Mouse (Mus musculus): ENCODE measurements around the gene Olfr1259. TPM values are rescaled to one million over a fixed set of nuclear protein-coding genes. Genes with fewer than 3 reads are reported as not detected.
"Not testable (repeated sequence)": the region's sequence is repeated elsewhere in the genome, so short reads cannot be mapped to it uniquely, and the experiment has no call there.

The Olfr1259 gene
- not detected in 2 replicates for polyA plus RNA-seq (2015; fragmentation: Nextera tagmentation; extraction: Ambion mirVana)

DNA sequence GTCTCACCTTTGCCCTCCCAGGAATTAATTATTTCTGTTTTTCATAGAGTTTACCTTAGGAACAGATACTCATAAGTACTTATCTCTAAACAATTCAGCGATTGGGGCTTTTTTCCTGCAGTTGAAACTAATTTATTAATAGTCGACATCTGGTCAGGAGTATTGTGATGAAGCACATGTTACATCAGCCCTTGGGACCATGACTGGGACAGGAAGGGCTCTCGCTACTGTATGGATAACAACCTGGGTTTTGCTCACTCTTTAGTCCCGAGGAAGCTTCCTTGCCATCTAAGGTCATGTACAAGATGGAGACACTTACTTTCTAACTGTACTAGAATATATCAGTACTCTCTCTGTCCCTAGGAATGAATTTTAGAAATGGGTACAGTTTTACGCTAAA, at the start of gene Olfr1259:
Gene Olfr1259, minus strand, starts transcription at position 101 of the 400 bp plus-strand sequence.
- Histone ChIP-seq H3K9me3 (no peaks in the 10 kb centered on the region), H3K9ac (no peak within 1 kb of the TSS), H3K4me2 (replicated peaks) (no peak within 1 kb of the TSS), H3K4me3 (replicated peaks) (no peak within 1 kb of the TSS), H3K36me3 (no peaks in the 10 kb centered on the region), H3K27ac (no peak within 1 kb of the TSS), H3K4me1 (replicated peaks) (no peaks in the 10 kb centered on the region), H3K27me3 (replicated peaks) (no peaks in the 10 kb centered on the region)
- 79% methylated on average over 5 of the region's 5 CpGs for WGBS
- ATAC-seq: no peak

DNA sequence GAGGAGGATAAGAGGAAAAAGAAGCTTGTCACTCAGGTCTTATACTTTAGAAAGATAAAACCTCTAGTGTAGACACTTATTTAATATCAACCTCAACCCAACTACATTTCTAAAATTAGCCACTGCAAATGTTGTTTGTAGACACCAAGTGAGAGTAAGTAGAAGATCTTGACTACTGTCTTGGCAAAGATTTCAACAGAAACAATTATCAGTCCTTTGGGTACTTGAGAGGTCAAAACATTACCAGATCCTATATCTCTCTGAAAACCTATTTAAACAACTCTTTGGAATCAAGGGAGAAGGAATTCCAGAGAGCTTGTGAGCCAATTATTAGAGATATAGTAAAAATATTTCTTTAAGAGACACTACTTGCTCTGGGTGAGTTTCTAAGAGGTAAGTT, 42.5 kb upstream of the Olfr1259 start, which contains the start of gene Olfr1261:
Gene Olfr1261, plus strand, starts transcription at position 301 of the 400 bp plus-strand sequence.
- Histone ChIP-seq H3K9ac (no peak within 1 kb of the TSS), H3K36me3 (no peaks in the 10 kb centered on the region)
- ATAC-seq: no peak

DNA sequence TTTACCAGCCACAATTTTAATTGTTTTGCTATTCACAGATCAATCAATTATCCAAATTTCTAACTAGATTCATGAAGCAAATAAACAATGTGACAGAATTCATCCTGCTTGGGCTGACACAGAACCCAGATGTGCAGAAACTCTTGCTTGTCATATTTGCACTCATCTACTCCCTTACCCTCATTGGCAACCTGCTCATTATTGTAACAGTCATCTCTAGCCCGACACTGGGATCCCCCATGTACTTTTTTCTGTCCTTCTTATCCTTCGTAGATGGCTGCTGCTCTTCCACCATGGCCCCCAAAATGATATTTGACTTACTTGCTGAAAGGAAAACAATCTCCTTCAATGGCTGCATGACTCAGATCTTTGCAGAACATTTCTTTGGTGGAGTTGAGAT, 29.2 kb upstream of the Olfr1259 start:
- Histone ChIP-seq H3K27me3 (replicated peaks) (no peaks in the 10 kb centered on the region), H3K27ac (no peak overlapping the region), H3K9ac (no peak overlapping the region), H3K36me3 (no peaks in the 10 kb centered on the region), H3K4me1 (replicated peaks) (no peaks in the 10 kb centered on the region), H3K9me3 (no peaks in the 10 kb centered on the region), H3K4me3 (replicated peaks) (no peak overlapping the region), H3K4me2 (replicated peaks) (no peak overlapping the region)
- no peak for ATAC-seq
- WGBS: 82% methylated on average over 2 of the region's 2 CpGs

More for the DNA sequence above, 42.5 kb upstream of the Olfr1259 start, which contains the start of gene Olfr1261:
- no peak within 1 kb of the TSS for H3K4me3 ChIP-seq (replicated peaks)
- H3K4me2 ChIP-seq (replicated peaks): no peak within 1 kb of the TSS
- no peaks in the 10 kb centered on the region for H3K4me1 ChIP-seq (replicated peaks)
- no peaks in the 10 kb centered on the region for H3K27me3 ChIP-seq (replicated peaks)
- H3K9me3 ChIP-seq: no peaks in the 10 kb centered on the region
- H3K27ac ChIP-seq: no peak within 1 kb of the TSS

DNA sequence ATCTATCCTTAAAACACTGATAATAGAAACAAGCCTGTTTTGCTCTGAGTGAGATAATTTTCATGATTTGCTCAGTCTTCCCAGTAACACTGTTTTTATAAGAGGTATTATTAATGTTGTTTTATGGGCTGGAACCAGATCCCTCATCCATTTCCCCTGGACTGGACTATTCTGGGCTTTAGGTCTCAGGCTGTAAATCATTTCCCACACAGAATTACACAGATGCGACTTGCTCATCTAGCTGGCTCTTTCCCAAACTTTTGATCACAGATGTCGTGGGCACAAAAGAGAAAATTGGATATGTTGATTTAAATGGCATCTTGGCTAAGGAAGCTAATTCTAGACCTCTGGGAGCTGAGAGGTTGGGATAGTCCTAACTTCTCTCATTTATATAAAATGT, 25.7 kb upstream of the Olfr1259 start, which contains the start of gene Olfr1260:
Gene Olfr1260, plus strand, starts transcription at position 157 of the 400 bp plus-strand sequence.
- Histone ChIP-seq H3K4me1 (replicated peaks) (no peaks in the 10 kb centered on the region), H3K27ac (no peak within 1 kb of the TSS), H3K27me3 (replicated peaks) (no peaks in the 10 kb centered on the region), H3K4me3 (replicated peaks) (no peak within 1 kb of the TSS), H3K4me2 (replicated peaks) (no peak within 1 kb of the TSS), H3K36me3 (no peaks in the 10 kb centered on the region), H3K9ac (no peak within 1 kb of the TSS), H3K9me3 (no peaks in the 10 kb centered on the region)
- no peak for ATAC-seq
- 45% methylated on average over 2 of the region's 2 CpGs for WGBS

DNA sequence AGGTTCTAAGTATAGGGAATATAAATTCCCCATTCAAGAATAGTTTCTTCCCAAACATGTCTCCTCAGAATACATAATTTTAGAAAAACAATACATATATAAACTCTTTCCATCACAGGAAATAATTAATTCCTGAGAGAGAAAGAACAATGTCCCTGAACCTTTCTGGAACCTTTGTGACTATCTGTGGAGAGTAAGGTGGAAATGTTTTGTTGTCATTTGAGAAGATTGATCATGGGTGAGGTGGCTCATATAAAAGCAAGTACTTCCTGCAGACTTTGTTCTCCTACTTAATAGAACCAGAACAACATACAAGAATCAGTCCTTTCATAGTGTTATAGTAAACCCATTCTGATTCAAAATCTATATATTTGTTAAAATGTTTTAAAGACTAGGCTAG, 21.5 kb downstream of the Olfr1259 start, which contains the start of gene Olfr1258:
Gene Olfr1258, plus strand, starts transcription at position 301 of the 400 bp plus-strand sequence.
- Histone ChIP-seq H3K4me3 (replicated peaks) (no peak within 1 kb of the TSS), H3K9ac (no peak within 1 kb of the TSS), H3K4me1 (replicated peaks) (no peaks in the 10 kb centered on the region), H3K36me3 (no peaks in the 10 kb centered on the region), H3K27me3 (replicated peaks) (no peaks in the 10 kb centered on the region), H3K27ac (no peak within 1 kb of the TSS), H3K4me2 (replicated peaks) (no peak within 1 kb of the TSS), H3K9me3 (no peaks in the 10 kb centered on the region)
- ATAC-seq: no peak

GRCm38 (mm10) chr2:89912616-89913015, 35.8 kb downstream of the Olfr1259 start:
- H3K27me3 ChIP-seq (replicated peaks); H3K9me3 ChIP-seq; H3K27ac ChIP-seq; ATAC-seq; H3K4me2 ChIP-seq (replicated peaks); H3K9ac ChIP-seq; H3K36me3 ChIP-seq; H3K4me1 ChIP-seq (replicated peaks); H3K4me3 ChIP-seq (replicated peaks): not testable (repeated sequence)
- 86% methylated on average over 9 of the region's 9 CpGs for WGBS

Other genes starting within 250 kb of the Olfr1259 start
- not detected in 2 replicates for gene Olfr1252, start 223.7 kb downstream of the Olfr1259 start, polyA plus RNA-seq (2015; fragmentation: Nextera tagmentation; extraction: Ambion mirVana)
- not detected in 2 replicates for gene Olfr1253, start 191.6 kb downstream of the Olfr1259 start, polyA plus RNA-seq (2015; fragmentation: Nextera tagmentation; extraction: Ambion mirVana)
- not detected in 2 replicates for gene Olfr1254, start 155.0 kb downstream of the Olfr1259 start, polyA plus RNA-seq (2015; fragmentation: Nextera tagmentation; extraction: Ambion mirVana)
- gene Olfr1255, start 136.6 kb downstream of the Olfr1259 start, polyA plus RNA-seq (2015; fragmentation: Nextera tagmentation; extraction: Ambion mirVana): not detected in 2 replicates
- not detected in 2 replicates for gene Olfr1256, start 107.1 kb downstream of the Olfr1259 start, polyA plus RNA-seq (2015; fragmentation: Nextera tagmentation; extraction: Ambion mirVana)
- gene Olfr48, start 100.5 kb downstream of the Olfr1259 start, polyA plus RNA-seq (2015; fragmentation: Nextera tagmentation; extraction: Ambion mirVana): not detected in 2 replicates
- 0.09 TPM in 1 of 2 replicates, not detected in the other for gene Olfr1257, start 70.2 kb downstream of the Olfr1259 start, polyA plus RNA-seq (2015; fragmentation: Nextera tagmentation; extraction: Ambion mirVana)
- not detected in 2 replicates for gene Olfr1258, start 21.4 kb downstream of the Olfr1259 start, polyA plus RNA-seq (2015; fragmentation: Nextera tagmentation; extraction: Ambion mirVana)
- gene Olfr1260, start 25.7 kb upstream of the Olfr1259 start, polyA plus RNA-seq (2015; fragmentation: Nextera tagmentation; extraction: Ambion mirVana): not detected in 2 replicates
- not detected in 2 replicates for gene Olfr1261, start 42.6 kb upstream of the Olfr1259 start, polyA plus RNA-seq (2015; fragmentation: Nextera tagmentation; extraction: Ambion mirVana)
- not detected in 2 replicates for gene Olfr1262, start 51.5 kb upstream of the Olfr1259 start, polyA plus RNA-seq (2015; fragmentation: Nextera tagmentation; extraction: Ambion mirVana)
- not detected in 2 replicates for gene Olfr1263, start 63.5 kb upstream of the Olfr1259 start, polyA plus RNA-seq (2015; fragmentation: Nextera tagmentation; extraction: Ambion mirVana)
- not detected in 2 replicates for gene Olfr1264, start 76.9 kb upstream of the Olfr1259 start, polyA plus RNA-seq (2015; fragmentation: Nextera tagmentation; extraction: Ambion mirVana)
- not detected in 2 replicates for gene Olfr1265, start 86.7 kb upstream of the Olfr1259 start, polyA plus RNA-seq (2015; fragmentation: Nextera tagmentation; extraction: Ambion mirVana)
- gene Olfr140, start 114.9 kb upstream of the Olfr1259 start, polyA plus RNA-seq (2015; fragmentation: Nextera tagmentation; extraction: Ambion mirVana): not detected in 2 replicates
- not detected in 2 replicates for gene Olfr1269, start 172.7 kb upstream of the Olfr1259 start, polyA plus RNA-seq (2015; fragmentation: Nextera tagmentation; extraction: Ambion mirVana)
- gene Olfr32, start 193.6 kb upstream of the Olfr1259 start, polyA plus RNA-seq (2015; fragmentation: Nextera tagmentation; extraction: Ambion mirVana): not detected in 2 replicates
- not detected in 2 replicates for gene Olfr1270, start 204.4 kb upstream of the Olfr1259 start, polyA plus RNA-seq (2015; fragmentation: Nextera tagmentation; extraction: Ambion mirVana)